Comparison of ENCODE assay signal across 8 mouse cellular contexts in the genomic region with DNA sequence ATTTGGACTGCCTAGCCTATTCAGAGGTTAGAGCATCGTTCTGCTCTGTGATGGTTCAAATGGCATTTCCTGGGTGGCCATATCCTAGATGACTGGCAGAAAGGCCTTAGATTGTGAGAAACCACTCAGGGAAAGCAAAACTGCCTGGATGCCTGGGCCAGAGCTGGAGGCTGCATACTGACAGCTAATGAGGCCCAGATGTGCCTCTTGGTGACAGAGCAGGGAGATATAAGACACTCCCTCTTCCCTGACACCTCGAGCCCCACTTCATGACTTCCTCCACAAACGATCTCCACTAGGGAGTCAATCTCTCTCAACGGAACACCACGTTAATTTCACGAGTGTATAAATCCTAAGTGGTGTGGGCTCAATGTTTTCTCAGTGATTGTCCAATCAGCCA.
DNase-seq lines count a peak whose midpoint lies in the region; ATAC-seq and TF ChIP-seq lines count a peak whose summit lies in the region.
"Had no signal": no experiment of that assay in that cellular context is flagged by ENCODE, and none has a peak within 500 bp of the region (broad histone marks: within the 10 kb centered on the region; RNA-seq: fewer than 3 reads in every experiment).

No protein-coding gene starts in this region.

- H3K4me1 ChIP-seq in liver, postnatal 0 days (ENCODE audit: insufficient read depth) = no peaks in the 10 kb centered on the region
- H3K4me1 ChIP-seq in liver, embryonic 11.5 days (replicated peaks; ENCODE audit: control insufficient read depth, insufficient read depth, low read length) = no peaks in the 10 kb centered on the region
- H3K4me1 ChIP-seq in embryonic facial prominence, embryonic 13.5 days = peaks cover 84% of the 10 kb centered on the region

- DNase-seq in liver, postnatal 0 days = no peak
- DNase-seq in liver, embryonic 11.5 days (ENCODE audit: low spot score) = no peak
- DNase-seq in embryo, embryonic 10 days (ENCODE audit: low spot score) = peak; percentile 76
- no peak for DNase-seq in cerebellum, postnatal 4 days (ENCODE audit: low spot score in 2 of 2)
- DNase-seq: kidney, postnatal 25 days had no signal

- H3K9me3 ChIP-seq in liver, postnatal 0 days (ENCODE audit: low read length) = no peaks in the 10 kb centered on the region
- no peaks in the 10 kb centered on the region for H3K9me3 ChIP-seq in liver, embryonic 11.5 days (ENCODE audit: control insufficient read depth, low read length)
- H3K9me3 ChIP-seq in embryonic facial prominence, embryonic 13.5 days = no peaks in the 10 kb centered on the region

- 0 out of 2 replicates have a peak overlapping the region, but pooled peaks have one; percentile 45 for H3K27ac ChIP-seq in liver, postnatal 0 days (ENCODE audit: low read depth)
- H3K27ac ChIP-seq in liver, embryonic 11.5 days (ENCODE audit: low read depth, low read length) = no peak overlapping the region
- peak overlapping the region; percentile 81 for H3K27ac ChIP-seq in embryonic facial prominence, embryonic 13.5 days

- no peak overlapping the region for H3K4me2 ChIP-seq in liver, postnatal 0 days (ENCODE audit: low read depth, low read length)
- no peak overlapping the region for H3K4me2 ChIP-seq in liver, embryonic 11.5 days
- no peak overlapping the region for H3K4me2 ChIP-seq in embryonic facial prominence, embryonic 13.5 days

- no peaks in the 10 kb centered on the region for H3K36me3 ChIP-seq in liver, postnatal 0 days (replicated peaks; ENCODE audit: insufficient read depth, low read length)
- H3K36me3 ChIP-seq in liver, embryonic 11.5 days (ENCODE audit: control insufficient read depth, insufficient read depth, low read length) = no peaks in the 10 kb centered on the region
- no peaks in the 10 kb centered on the region for H3K36me3 ChIP-seq in embryonic facial prominence, embryonic 13.5 days

- WGBS in liver, postnatal 0 days (ENCODE audit: insufficient replicate concordance) = 49% methylated on average over 6 of the region's 6 CpGs
- WGBS in liver, embryonic 11.5 days = 43% methylated on average over 6 of the region's 6 CpGs
- 15% methylated on average over 6 of the region's 6 CpGs for WGBS in embryonic facial prominence, embryonic 13.5 days

- no peaks in the 10 kb centered on the region for H3K27me3 ChIP-seq in liver, postnatal 0 days (ENCODE audit: insufficient read depth, low read length)
- H3K27me3 ChIP-seq in liver, embryonic 11.5 days (replicated peaks; ENCODE audit: control insufficient read depth, insufficient read depth, low read length) = no peaks in the 10 kb centered on the region
- H3K27me3 ChIP-seq in embryonic facial prominence, embryonic 13.5 days = no peaks in the 10 kb centered on the region

- TF ChIP-seq EP300 in liver, postnatal 0 days (IDR thresholded peaks at IDR 0.05; ENCODE audit: low read depth) = no peak

- ATAC-seq in liver, postnatal 0 days = no peak
- no peak for ATAC-seq in liver, embryonic 11.5 days (replicated peaks; ENCODE audit: low FRiP score)
- no peak for ATAC-seq in embryonic facial prominence, embryonic 13.5 days (ENCODE audit: insufficient number of reproducible peaks, insufficient read depth, low FRiP score, low TSS enrichment, low read depth)
- ATAC-seq in megakaryocyte, adult 5-6 weeks (ENCODE audit: poor library complexity, severe bottlenecking) = peak; percentile 14
- ATAC-seq in megakaryocyte progenitor cell, adult 5-6 weeks (replicated peaks; ENCODE audit: poor library complexity) = no peak

- no peak overlapping the region for H3K4me3 ChIP-seq in liver, postnatal 0 days (ENCODE audit: low read depth, low read length)
- no peak overlapping the region for H3K4me3 ChIP-seq in liver, embryonic 11.5 days (ENCODE audit: low read depth, low read length)
- no peak overlapping the region for H3K4me3 ChIP-seq in embryonic facial prominence, embryonic 13.5 days

- no peak overlapping the region for H3K9ac ChIP-seq in liver, postnatal 0 days (replicated peaks)
- no peak overlapping the region for H3K9ac ChIP-seq in liver, embryonic 11.5 days (ENCODE audit: low read depth, low read length)
- no peak overlapping the region for H3K9ac ChIP-seq in embryonic facial prominence, embryonic 13.5 days

- TF ChIP-seq CTCF in liver, postnatal 0 days (IDR thresholded peaks at IDR 0.05; ENCODE audit: low read depth) = no peak
